Mouse (Mus musculus) lung, embryonic 15.5 days (tissue): ENCODE results near the gene B4galt5. TPM values are rescaled to one million over a fixed set of nuclear protein-coding genes. Genes with fewer than 3 reads are reported as not detected.

ENCODE experiments used
- ATAC-seq: fragments of 200-750 bp; cut with Nextera tagmentation; 2 replicates; pipeline ENCODE4 v1.8.0; 2017; ENCODE audit warnings: moderate number of reproducible peaks, borderline replicate concordance; ENCODE audit not compliant: low FRiP score, low TSS enrichment; ENCODE audit errors: extremely low read depth
- H3K27ac ChIP-seq: fragments of 300-500 bp; sonication (generic); 2 replicates; pipeline ENCODE4 v1.5.1; 2015; ENCODE audit warnings: moderate library complexity, mild to moderate bottlenecking, inconsistent platforms
- H3K27me3 ChIP-seq: fragments of 300-500 bp; sonication (generic); 2 replicates; pipeline ENCODE4 v1.6.1; 2015; ENCODE audit warnings: inconsistent platforms
- H3K36me3 ChIP-seq: fragments of 300-500 bp; sonication (generic); 2 replicates; pipeline ENCODE4 v1.6.1; 2015; ENCODE audit warnings: inconsistent platforms
- H3K4me1 ChIP-seq: fragments of 300-500 bp; sonication (generic); 2 replicates; pipeline ENCODE4 v1.6.1; 2015; ENCODE audit warnings: inconsistent platforms
- H3K4me2 ChIP-seq: fragments of 300-500 bp; sonication (generic); 2 replicates; pipeline ENCODE4 v1.6.1; 2015; ENCODE audit warnings: inconsistent platforms, mild to moderate bottlenecking, moderate library complexity
- H3K4me3 ChIP-seq: fragments of 300-500 bp; sonication (generic); 2 replicates; pipeline ENCODE4 v1.5.1; 2015; ENCODE audit warnings: mild to moderate bottlenecking, inconsistent platforms
- H3K9ac ChIP-seq: fragments of 300-500 bp; sonication (generic); 2 replicates; pipeline ENCODE4 v1.6.1; 2015; ENCODE audit warnings: inconsistent platforms
- H3K9me3 ChIP-seq: fragments of 300-500 bp; sonication (generic); 2 replicates; pipeline ENCODE4 v1.6.1; 2016; ENCODE audit warnings: inconsistent platforms
- WGBS: fragments of 180-500 bp; shearing (Covaris S2); methylation state at CpG from one replicate; pipeline ENCODE4 v1.1.7; 2015; 5-methylcytosine and 5-hydroxymethylcytosine counted together
- polyA plus RNA-seq: library from polyadenylated mRNA; unstranded; fragments of >200 nt; fragmentation: Nextera tagmentation; extraction: Ambion mirVana; gene quantifications from 2 replicates; pipeline ENCODE4 v1.2.1, GENCODE M21; 2015

The B4galt5 gene
- polyA plus RNA-seq, 1 experiment from 2014 or later = 13.6 TPM

GRCm38 (mm10) chr2:167268411-167268690 lies 80.6 kb downstream of the B4galt5 start:
- Histone ChIP-seq H3K27ac (no peak overlapping the region), H3K27me3 (no peaks in the 10 kb centered on the region), H3K4me1 (no peaks in the 10 kb centered on the region), H3K9ac (no peak overlapping the region), H3K36me3 (no peaks in the 10 kb centered on the region), H3K9me3 (no peaks in the 10 kb centered on the region), H3K4me3 (no peak overlapping the region), H3K4me2 (no peak overlapping the region)
- 88% methylated on average over 8 of the region's 8 CpGs for WGBS
- no peak for ATAC-seq

DNA sequence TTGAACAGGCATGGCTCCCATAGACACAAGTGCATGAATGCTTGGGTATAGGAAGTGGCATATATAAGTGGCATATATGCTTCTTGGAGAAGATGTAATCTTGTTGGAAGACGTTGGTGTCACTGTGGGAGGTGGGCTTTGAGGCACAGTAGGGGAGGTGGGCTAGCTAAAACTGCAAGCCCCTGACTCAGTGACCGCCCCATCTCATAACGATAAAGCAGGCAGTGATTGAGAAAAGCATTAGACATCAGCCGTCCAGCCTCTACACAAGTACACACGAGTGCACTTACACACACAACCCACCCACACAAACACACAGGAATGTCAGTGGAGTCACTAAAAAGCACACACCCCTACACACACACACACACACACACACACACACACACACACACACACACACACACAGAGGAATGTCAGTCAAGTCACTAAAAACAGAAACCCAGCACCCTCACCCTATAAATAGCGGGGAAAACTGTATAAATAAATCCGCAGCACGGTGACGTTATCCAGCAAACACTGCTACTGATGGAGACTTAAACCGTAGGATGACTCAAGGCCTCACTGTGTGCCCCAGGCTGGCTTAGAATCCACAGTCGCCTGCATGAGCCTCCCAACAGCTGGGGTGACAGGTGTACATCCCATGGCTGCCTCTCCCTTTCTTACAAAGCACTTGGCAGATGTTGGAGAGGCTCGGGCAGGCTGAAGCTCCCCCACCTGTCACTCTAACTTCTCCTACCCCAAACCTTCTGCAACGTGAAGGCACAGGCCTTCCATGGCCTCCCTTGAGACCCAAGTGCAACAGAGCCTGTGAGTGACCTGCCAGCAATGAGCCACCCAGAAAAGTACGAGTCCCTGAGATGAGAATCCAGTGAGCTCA lies 81.2 kb downstream of the B4galt5 start:
- no peak overlapping the region for H3K4me2 ChIP-seq
- H3K27ac ChIP-seq = no peak overlapping the region
- no peaks in the 10 kb centered on the region for H3K9me3 ChIP-seq
- no peaks in the 10 kb centered on the region for H3K36me3 ChIP-seq
- no peak overlapping the region for H3K4me3 ChIP-seq
- WGBS = 62% methylated on average over 14 of the region's 14 CpGs
- no peak overlapping the region for H3K9ac ChIP-seq
- H3K4me1 ChIP-seq = no peaks in the 10 kb centered on the region
- no peaks in the 10 kb centered on the region for H3K27me3 ChIP-seq
- ATAC-seq = no peak

- Histone ChIP-seq H3K9ac (no peak overlapping the region), H3K27me3 (no peaks in the 10 kb centered on the region), H3K4me3 (no peak overlapping the region), H3K9me3 (no peaks in the 10 kb centered on the region), H3K4me1 (peaks cover 3% of the 10 kb centered on the region; the same call in 1 of the 2 replicates), H3K4me2 (no peak overlapping the region), H3K27ac (no peak overlapping the region), H3K36me3 (no peaks in the 10 kb centered on the region)
- WGBS = 87% methylated on average over 10 of the region's 10 CpGs
- ATAC-seq = no peak
Measured at GRCm38 (mm10) chr2:167266231-167266630, 82.8 kb downstream of the B4galt5 start.

- Histone ChIP-seq H3K27me3 (no peaks in the 10 kb centered on the region), H3K4me1 (peaks cover 7% of the 10 kb centered on the region; the same call in 1 of the 2 replicates), H3K27ac (no peak overlapping the region), H3K4me2 (no peak overlapping the region), H3K4me3 (no peak overlapping the region), H3K9me3 (no peaks in the 10 kb centered on the region), H3K9ac (no peak overlapping the region), H3K36me3 (no peaks in the 10 kb centered on the region)
- no peak for ATAC-seq
- 42% methylated on average over 5 of the region's 5 CpGs for WGBS
Measured at GRCm38 (mm10) chr2:167265806-167266205, 83.2 kb downstream of the B4galt5 start.

- no peak overlapping the region for H3K4me2 ChIP-seq
- H3K36me3 ChIP-seq = no peaks in the 10 kb centered on the region
- ATAC-seq = no peak
- no peak overlapping the region for H3K27ac ChIP-seq
- peaks cover 7% of the 10 kb centered on the region; the same call in 1 of the 2 replicates for H3K4me1 ChIP-seq
- H3K9ac ChIP-seq = no peak overlapping the region
- 62% methylated on average over 2 of the region's 2 CpGs for WGBS
- H3K9me3 ChIP-seq = no peaks in the 10 kb centered on the region
- H3K27me3 ChIP-seq = no peaks in the 10 kb centered on the region
- no peak overlapping the region for H3K4me3 ChIP-seq
Measured at GRCm38 (mm10) chr2:167265021-167265420, 84.0 kb downstream of the B4galt5 start.

DNA sequence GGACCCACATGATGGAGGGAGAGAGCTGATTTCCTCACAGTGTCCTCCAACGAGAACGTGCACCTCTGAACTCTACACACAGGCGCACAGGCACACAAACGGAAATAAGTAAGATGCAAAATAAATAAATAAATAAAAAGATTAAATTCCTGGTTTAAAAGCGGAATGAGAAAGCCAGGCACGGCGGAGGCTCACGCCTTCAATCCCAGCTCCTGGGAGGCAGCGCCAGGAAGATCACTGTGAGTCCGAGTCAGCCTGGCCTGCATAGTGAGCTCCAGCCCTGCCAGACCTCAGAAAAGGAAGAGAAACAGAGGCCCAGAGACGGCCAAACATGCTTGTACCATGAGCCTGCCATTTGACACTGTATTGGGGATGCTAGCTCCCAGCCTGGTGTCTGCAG lies 85.1 kb downstream of the B4galt5 start:
- no peak for ATAC-seq
- WGBS = 74% methylated on average over 11 of the region's 11 CpGs
- Histone ChIP-seq H3K9me3 (no peaks in the 10 kb centered on the region), H3K4me1 (peaks cover 7% of the 10 kb centered on the region; the same call in 1 of the 2 replicates), H3K27ac (no peak overlapping the region), H3K4me3 (no peak overlapping the region), H3K9ac (no peak overlapping the region), H3K27me3 (no peaks in the 10 kb centered on the region), H3K4me2 (no peak overlapping the region), H3K36me3 (no peaks in the 10 kb centered on the region)

- Histone ChIP-seq H3K9me3 (no peaks in the 10 kb centered on the region), H3K4me1 (peaks cover 7% of the 10 kb centered on the region; the same call in 1 of the 2 replicates), H3K4me3 (no peak overlapping the region), H3K4me2 (no peak overlapping the region), H3K36me3 (no peaks in the 10 kb centered on the region), H3K9ac (no peak overlapping the region), H3K27me3 (no peaks in the 10 kb centered on the region), H3K27ac (no peak overlapping the region)
- ATAC-seq = peak; percentile 6; the same call in 1 of the 2 replicates
- 60% methylated on average over 8 of the region's 8 CpGs for WGBS
Measured at GRCm38 (mm10) chr2:167263040-167263810, 85.8 kb downstream of the B4galt5 start.

DNA sequence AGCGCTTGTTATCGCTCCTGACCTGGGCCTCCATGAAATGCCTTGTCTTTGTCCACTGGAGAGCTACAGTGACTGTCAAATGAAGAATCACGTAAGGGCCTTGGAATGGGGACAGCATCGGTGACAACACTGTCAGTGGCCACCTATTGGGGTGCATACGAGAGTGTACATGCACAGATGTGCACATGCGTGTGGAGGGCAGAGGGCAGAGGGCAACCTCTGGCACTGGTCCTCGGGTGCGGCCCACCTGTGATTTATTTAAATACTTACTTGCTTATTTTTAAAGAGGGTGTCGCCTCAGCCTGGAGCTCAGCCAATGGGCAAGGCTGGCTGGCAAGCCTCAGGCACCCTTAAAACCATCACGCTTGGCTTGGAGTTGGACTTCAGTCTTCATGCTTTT lies 86.5 kb downstream of the B4galt5 start:
- no peaks in the 10 kb centered on the region for H3K9me3 ChIP-seq
- no peak overlapping the region for H3K4me3 ChIP-seq
- no peaks in the 10 kb centered on the region for H3K27me3 ChIP-seq
- no peak overlapping the region for H3K4me2 ChIP-seq
- no peaks in the 10 kb centered on the region for H3K36me3 ChIP-seq
- 76% methylated on average over 10 of the region's 10 CpGs for WGBS
- H3K27ac ChIP-seq = no peak overlapping the region
- no peak for ATAC-seq
- H3K9ac ChIP-seq = no peak overlapping the region
- peaks cover 7% of the 10 kb centered on the region; the same call in 1 of the 2 replicates for H3K4me1 ChIP-seq

DNA sequence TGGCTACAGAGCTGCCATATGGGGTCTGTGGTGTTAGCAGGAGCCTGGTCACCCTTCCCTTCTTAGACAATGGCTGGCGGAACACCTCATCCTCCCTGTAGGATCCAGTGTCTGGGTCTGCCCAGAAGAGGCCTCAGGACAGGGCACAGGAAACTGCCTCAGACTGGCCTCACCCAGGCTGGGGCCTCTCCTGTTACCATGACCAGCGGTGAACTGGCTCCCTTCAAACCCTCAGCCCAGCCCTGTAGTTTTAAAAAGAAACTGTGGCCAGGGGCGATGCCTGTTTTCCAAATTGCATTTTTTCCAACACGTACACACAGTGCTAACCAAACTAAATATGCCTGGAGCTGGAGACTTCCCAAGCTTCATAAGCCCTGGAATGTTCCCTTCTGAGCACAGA lies 87.9 kb downstream of the B4galt5 start:
- 59% methylated on average over 4 of the region's 4 CpGs for WGBS
- Histone ChIP-seq H3K9me3 (no peaks in the 10 kb centered on the region), H3K36me3 (no peaks in the 10 kb centered on the region), H3K4me3 (no peak overlapping the region), H3K27ac (peak overlapping the region; percentile 39; the same call in 1 of the 2 replicates), H3K4me1 (peaks cover 7% of the 10 kb centered on the region; the same call in 1 of the 2 replicates), H3K4me2 (no peak overlapping the region), H3K27me3 (no peaks in the 10 kb centered on the region), H3K9ac (no peak overlapping the region)
- ATAC-seq = peak; percentile 44; the same call in 1 of the 2 replicates

GRCm38 (mm10) chr2:167257790-167258189 lies 91.2 kb downstream of the B4galt5 start:
- H3K27me3 ChIP-seq = no peaks in the 10 kb centered on the region
- peak overlapping the region; percentile 20 for H3K27ac ChIP-seq
- no peak for ATAC-seq
- H3K9me3 ChIP-seq = no peaks in the 10 kb centered on the region
- WGBS = 23% methylated on average over 3 of the region's 3 CpGs
- H3K36me3 ChIP-seq = no peaks in the 10 kb centered on the region
- H3K9ac ChIP-seq = no peak overlapping the region
- H3K4me2 ChIP-seq = no peak overlapping the region
- peaks cover 10% of the 10 kb centered on the region; the same call in 1 of the 2 replicates for H3K4me1 ChIP-seq
- no peak overlapping the region for H3K4me3 ChIP-seq

DNA sequence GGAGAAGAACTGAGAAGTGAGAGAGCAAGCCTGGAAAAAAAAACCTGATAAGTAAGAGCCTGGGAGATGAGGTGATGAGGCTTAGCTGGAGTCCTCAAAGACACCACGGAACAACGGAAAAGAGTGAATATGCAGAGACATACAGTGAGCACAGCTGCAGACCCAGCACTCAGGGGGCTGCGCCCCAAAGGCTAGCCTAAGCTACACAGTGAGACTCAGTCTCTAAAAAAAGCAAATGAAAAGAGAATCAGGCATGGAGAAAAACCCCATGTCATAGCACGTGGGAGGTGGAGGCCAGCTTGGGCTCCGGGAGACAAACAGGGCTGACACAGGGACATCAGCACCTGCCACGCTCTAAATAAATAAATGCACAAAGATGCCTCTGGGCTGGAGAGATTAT lies 94.2 kb downstream of the B4galt5 start:
- H3K27ac ChIP-seq = peak overlapping the region; percentile 11; the same call in 1 of the 2 replicates
- no peak overlapping the region for H3K4me2 ChIP-seq
- peaks cover 29% of the 10 kb centered on the region for H3K4me1 ChIP-seq
- 48% methylated on average over 6 of the region's 6 CpGs for WGBS
- no peak overlapping the region for H3K9ac ChIP-seq
- H3K27me3 ChIP-seq = no peaks in the 10 kb centered on the region
- H3K36me3 ChIP-seq = no peaks in the 10 kb centered on the region
- ATAC-seq = no peak
- H3K9me3 ChIP-seq = no peaks in the 10 kb centered on the region
- no peak overlapping the region for H3K4me3 ChIP-seq

DNA sequence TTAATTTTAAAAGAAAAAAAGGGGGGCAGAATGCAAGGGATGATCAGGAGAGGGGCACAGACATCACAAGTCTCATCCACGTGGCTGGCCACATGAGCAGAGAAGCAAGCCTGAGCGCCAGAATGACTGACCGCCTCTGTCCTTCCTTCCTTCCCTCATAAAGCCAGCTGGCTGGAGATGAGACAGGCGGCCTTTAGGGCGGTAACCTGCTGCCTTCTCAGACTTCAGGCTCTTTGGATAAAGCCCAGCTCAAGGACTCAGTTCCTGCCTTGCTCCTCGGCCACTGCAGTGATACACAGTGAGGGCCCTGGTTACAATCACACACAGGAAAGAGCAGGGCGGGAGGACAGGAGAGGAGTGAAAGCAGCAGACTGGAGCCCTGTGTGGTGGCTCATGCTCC lies 94.8 kb downstream of the B4galt5 start:
- Histone ChIP-seq H3K9ac (no peak overlapping the region), H3K4me2 (no peak overlapping the region), H3K36me3 (no peaks in the 10 kb centered on the region), H3K4me3 (no peak overlapping the region), H3K27me3 (no peaks in the 10 kb centered on the region), H3K9me3 (no peaks in the 10 kb centered on the region), H3K27ac (peak overlapping the region; percentile 32), H3K4me1 (peaks cover 33% of the 10 kb centered on the region)
- peak; percentile 13; the same call in 1 of the 2 replicates for ATAC-seq
- WGBS = 39% methylated on average over 7 of the region's 7 CpGs
